Mouse (Mus musculus): ENCODE data around the gene Dydc2.

The Dydc2 gene

GRCm38 (mm10) chr14:41035146-41035798, 33.7 kb downstream of the Dydc2 start:
- peak; percentile 80 for DNase-seq (ENCODE audit: low read depth)

DNA sequence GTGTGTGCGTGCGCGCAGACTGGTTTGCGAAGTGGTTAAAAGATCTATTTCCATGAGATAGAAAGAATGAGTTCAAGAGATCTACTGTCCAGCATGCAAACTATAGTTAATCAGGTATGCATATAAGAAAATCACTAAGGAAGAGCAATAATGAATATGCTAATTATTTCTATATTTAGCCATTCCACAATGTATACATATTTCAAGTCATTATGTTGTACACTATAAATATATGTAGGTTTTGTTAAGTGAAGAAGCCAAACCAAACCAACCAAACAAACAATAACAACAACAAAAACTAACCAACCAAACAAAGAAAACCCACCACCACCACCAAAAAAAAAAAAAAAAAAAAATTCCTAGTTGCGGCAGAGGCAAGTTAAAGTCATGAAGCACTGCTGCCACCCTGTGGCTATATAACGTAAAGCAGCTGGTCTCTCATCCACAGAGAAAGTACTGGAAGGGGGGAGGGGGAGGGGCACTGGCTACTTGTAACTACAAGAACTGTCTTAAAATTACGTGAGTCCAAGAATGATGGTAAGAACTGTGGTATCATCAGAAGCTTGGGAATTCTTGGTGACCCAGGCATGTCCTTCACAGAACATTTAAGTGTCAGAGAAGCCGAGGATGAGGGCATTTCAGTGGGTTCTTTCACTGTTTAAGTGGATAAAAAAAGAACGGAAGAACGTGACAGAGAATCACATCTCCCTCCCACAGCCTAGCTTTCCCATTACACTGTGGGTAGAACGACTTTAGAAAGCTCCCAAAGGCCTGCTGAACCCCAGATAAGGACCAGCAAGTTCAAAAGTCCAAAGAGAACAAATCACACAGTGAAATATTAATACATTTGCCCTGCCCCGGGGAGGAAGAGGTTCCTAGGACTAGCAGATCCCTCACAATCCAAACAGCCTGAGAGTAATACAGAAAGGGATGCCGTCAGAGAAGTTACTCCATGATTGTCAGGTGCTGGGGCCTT, 35.6 kb downstream of the Dydc2 start:
- peak; percentile 89 for DNase-seq (ENCODE audit: low read depth)

GRCm38 (mm10) chr14:41030989-41031513, 38.0 kb downstream of the Dydc2 start:
- DNase-seq (ENCODE audit: low read depth): no peak

GRCm38 (mm10) chr14:41029303-41029702, 39.7 kb downstream of the Dydc2 start:
- DNase-seq (ENCODE audit: low read depth): no peak

DNA sequence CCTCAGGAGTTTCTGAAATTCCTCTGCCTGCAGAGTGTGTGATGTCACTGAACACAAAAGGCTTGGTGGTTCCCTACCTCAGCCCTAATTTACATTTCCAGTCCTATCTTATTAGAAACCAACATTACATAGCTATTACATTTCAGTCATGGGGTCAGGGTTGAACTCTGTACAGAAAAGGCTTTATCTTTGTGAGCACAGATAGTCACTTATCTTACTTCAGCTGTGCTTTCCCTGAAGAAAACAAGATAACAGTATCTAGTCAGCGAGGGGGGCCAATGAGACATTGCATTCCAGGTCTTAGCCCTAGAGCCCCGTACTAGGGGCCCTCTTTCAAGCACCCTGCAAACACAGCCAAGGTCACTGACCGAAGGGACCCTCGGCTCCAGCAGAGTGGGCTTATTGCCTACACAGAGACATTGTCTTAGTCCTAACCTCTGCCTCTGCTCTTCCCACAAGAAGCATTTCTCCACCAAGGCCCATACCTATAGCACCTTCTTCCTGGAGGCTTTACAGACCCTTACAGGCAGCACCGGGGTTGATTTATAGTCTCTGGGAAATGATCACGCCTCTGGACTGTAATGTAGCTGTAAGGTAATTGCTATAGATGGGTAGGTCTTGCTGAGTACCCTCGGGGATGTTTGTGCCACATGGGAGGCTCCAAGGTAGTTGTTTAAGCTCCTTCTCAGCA, 43.3 kb downstream of the Dydc2 start:
- DNase-seq (ENCODE audit: low read depth): no peak

GRCm38 (mm10) chr14:41025087-41025486, 43.9 kb downstream of the Dydc2 start:
- no peak for DNase-seq (ENCODE audit: low read depth)

- DNase-seq (ENCODE audit: low read depth): no peak
Measured at GRCm38 (mm10) chr14:41021246-41021645, 47.8 kb downstream of the Dydc2 start.

DNA sequence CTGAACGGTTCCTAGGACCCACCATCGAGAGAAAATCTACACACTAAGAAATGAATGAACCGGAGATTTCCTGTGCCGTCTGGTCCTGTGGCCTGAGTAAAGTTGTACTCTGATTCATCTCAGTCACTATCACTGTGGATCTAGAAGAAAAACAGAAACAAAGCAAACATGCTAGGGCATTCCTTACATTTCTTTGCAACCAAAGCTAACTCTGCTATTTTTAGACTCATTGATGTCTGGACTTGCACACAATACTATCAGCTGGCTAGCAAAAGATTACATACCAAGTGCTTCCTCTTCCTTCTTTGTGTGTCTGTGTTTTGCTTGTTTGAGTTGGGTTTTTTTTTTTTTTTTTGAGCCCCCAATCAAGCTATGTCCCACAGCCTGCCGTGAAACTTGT, 51.5 kb downstream of the Dydc2 start:
- no peak for DNase-seq (ENCODE audit: low read depth)

DNA sequence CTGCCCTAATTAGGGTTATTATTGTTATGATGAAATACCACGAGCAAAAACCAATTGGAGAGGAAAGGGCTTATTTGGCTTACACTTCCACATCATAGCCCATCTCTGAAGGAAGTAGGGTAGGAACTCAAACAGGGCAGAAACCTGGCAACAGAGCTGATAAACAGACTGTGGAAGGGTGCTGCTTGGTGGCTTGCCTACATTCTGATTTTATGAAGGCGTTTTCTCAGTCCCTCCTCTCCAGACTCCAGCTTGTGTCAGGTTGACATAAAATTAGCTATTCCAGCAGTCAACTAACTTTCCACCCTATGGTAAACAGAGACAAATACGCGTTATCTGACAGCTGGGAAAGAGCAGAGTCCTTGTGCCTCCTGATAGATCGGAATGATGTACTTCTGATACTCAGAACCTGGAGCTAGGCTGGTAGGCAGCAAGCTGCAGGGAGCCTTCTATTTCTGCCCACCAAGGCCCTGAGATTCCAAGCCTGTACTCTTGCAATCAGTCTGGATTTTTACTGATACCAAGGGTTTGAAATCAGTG, 54.2 kb downstream of the Dydc2 start:
- no peak for DNase-seq (ENCODE audit: low read depth)

DNA sequence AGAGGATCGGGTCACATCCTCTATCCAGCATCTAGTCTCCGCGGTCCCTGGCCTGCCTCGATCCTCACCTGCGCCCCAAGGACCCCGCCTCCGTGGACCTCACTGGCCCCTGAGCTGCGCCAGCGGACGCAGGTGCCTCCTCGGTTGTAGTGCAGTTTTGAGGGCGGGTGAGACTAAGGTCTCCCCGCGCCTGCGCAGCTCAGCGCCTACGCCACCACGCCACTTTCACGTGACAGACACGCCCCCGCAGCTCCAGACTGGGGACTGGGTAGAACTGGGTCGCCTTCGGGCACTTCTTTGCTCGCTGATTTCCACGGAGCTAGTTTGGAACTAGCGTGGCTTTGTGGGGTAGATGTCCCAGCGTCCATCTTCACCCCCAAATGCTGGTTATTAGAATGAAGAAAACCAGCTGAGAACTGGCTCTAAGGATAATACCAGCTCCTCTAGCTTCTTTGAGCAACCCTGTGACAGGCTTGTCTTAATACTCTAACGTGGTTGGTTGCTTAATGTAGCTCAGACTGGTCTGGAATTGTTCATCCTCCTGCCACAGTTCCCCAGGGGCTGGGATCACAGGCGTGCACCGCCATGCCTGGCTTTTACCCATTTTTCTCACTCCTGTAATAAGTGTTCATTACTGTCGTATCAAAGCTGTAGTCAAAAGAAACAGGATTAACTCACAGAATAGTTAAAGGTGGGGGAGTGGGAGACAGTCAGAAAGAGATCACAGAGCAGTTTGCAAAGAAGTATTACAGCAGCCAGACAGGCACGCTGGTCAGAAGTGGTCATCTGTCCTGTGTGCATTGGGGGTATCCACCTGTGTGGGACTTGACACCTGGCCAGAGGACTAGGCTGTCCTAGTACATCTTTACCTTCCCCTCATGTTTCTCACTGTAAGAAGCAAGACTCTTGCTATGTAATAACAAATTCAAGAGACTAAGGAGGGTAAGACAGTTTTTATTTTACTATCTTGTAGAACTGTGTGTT, 55.1 kb downstream of the Dydc2 start, which contains the start of gene Fam213a:
TSS of gene Fam213a (minus strand) at position 159 of the 984 bp plus-strand sequence.
- DNase-seq (ENCODE audit: low read depth): peak; percentile 91

DNA sequence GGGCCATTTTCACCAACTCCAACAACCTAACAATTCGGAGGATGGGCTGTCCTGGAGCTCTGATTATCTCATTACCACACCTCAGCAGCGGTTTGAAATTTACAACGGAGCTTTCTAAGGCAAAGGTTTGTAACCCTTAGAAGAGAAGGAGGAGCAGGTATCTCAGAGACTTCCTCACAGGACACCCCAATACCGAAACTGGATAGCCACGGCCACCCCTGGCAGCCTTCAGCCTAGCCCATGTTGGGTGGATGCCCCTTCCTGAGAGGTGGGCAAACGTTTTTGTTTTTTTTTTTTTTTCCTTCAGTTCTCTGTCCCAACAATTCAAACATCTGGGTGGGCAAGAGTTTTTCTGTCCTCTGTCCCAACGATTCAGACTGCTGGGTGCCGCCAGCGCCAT, 55.9 kb downstream of the Dydc2 start:
- peak; percentile 23 for DNase-seq (ENCODE audit: low read depth)

- no peak for DNase-seq (ENCODE audit: low read depth)
Measured at GRCm38 (mm10) chr14:41011916-41012315, 57.1 kb downstream of the Dydc2 start.

DNA sequence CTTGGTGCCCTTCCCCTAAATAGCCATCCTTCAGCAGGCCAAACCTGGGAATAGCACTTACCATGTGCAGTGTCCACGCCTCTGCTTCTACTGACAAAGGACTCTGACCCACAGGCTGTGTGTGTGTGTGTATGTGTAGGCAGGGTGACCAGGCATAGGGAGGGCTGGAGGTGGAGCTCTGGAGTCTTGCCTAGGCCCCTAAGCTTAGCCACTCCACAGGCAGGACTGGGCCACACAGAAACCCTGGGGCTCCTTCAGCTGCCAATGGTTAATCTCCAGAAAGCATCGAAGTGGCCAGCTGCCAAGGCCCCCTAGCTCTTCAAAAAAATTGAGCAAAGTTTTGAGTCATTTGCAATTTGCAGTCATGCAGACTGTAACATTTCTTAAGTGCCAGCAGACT, 60.9 kb downstream of the Dydc2 start:
- no peak for DNase-seq (ENCODE audit: low read depth)

DNA sequence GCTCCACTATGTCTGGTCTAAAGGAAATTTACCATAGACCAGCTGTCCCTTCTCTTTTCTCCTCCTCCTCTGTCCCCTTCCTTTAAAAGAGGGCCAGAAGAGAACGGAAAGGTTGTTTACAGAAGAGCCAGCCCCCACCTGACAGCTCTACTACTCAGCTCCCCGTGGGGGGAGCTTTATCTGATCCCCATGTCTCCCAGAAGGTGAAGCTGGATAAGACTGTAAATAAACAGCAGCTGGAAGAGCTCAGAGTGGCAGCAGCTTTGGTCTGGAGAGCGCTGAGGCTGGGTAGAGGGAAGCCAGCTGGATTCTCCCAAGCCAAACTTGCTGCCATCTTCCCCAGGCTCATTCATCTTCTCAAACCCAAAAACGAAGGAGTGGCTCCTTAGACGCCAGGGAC, 61.4 kb downstream of the Dydc2 start:
- no peak for DNase-seq (ENCODE audit: low read depth)

DNA sequence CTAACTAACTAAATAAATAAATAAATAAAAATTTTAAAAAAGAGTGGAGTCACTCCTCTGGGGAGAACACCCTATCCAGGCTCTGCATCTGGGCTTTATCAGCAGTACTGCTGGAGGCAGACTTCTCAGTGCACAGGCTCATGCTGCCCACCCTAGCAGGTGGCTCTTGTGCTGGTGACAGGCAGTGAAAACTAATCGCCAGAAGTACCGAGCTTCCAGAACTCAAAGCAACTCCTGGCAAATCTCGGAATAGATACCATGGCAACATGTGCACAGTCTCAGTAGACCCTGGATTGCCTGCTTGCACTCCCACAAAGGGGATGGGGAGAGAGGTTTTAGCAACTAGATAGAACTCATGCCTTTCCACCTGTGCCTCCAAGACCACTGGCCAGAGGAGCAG, 62.1 kb downstream of the Dydc2 start:
- no peak for DNase-seq (ENCODE audit: low read depth)

- DNase-seq (ENCODE audit: low read depth): no peak
Measured at GRCm38 (mm10) chr14:41006263-41006662, 62.7 kb downstream of the Dydc2 start.

DNA sequence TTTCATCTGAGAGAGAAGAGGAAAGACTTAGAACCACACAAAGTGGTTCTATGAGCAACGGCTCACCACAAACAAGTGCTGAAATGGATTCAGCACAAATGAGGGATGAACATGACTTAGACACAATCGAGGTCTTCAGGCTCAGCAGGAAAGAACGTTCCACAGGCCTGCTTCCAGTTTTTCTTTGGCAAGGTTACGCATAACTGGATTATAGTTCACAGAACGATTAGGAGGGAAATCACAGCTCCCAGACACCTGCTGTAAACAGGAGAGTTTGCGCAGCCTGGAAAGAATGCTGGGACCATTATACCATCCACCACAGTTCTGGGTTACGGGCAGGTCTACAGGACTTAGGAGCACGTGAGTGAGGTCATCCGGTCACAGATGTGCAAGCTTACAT, 63.3 kb downstream of the Dydc2 start:
- no peak for DNase-seq (ENCODE audit: low read depth)

- DNase-seq (ENCODE audit: low read depth): no peak
Measured at GRCm38 (mm10) chr14:41004201-41005141, 64.5 kb downstream of the Dydc2 start.

DNA sequence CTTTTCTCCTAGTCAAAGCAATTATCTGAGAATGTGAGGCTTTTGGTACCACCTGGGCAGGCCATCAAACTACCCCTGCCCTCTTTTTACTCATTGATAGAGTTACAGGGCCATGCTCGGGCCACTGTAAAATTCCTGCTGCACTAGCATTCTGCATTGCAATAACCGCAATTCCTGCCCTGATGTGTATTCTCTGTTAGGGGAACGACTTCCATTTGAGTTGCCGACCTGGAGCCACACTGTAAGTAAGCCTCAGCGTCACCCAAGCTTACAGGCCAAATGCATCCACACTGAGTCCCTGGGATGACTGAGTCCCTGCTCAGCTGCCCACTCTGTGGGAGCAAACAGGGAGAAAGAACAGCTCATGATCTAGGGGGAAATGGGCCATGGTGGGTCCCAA, 67.4 kb downstream of the Dydc2 start:
- DNase-seq (ENCODE audit: low read depth): no peak

DNA sequence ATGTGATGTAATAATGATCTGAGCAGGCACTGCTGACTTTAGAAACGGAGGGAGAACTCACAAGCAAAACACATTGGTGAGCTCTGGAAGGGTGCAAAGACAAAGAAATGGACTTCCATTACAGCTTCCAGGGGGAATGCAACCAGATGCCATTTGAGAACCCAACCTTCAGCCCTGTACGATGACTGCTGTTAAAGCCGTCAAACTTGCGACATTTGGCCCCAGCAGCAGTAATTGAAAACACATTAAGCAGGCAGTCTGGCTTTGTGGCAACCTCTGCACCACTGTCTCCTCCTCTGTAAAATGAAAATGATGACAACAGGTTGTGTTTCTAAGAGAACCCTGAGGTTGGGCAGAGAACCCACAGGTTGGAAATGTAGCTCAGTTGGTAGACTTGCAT, 68.2 kb downstream of the Dydc2 start:
- no peak for DNase-seq (ENCODE audit: low read depth)

All from induced T-regulatory cell, adult 2 months (primary cell).